Mouse (Mus musculus): Measurements from ENCODE around the gene Rrad.

Gene Rrad

DNA sequence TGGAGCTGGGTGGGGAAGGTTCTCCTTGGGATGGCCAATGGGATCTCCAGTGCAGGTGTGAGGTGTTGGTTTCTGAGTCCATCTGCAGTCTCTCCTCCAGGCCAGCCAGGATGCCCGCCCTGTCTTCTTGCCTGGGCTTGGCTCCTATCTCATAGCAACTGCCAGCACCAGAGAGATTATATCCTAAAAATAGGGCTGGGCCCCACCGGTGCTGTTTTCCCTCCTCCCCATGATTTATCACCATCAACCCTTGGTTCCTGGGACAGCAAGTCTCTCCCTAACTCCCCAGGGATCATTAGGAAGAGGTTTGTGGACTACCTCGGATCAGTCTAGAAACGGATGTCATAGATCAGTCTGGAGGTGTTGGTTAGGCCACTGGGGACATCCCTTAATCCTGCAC is 18.0 kb downstream of the Rrad start:
- no peak for DNase-seq (ENCODE audit: low spot score in 2 of 2)

DNA sequence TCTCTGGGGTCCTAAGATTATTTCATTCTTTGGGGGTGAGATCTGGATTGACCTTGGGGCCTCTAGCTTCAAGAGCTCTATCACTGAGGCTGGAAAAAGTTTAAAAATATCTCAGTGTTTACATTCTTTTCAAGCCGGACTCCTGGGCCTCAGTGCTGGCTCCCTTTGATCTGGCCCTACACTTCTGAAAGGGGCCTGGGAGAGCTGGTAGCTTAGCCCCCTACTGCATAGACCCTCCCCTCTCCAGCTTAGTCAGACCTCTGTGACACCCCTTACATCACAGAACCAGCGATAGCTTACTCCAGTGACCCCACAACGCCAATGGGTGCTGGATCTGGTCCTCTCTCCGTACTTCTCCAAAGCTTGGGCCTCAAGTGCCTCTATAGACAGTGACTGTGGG is 19.5 kb downstream of the Rrad start:
- DNase-seq (ENCODE audit: low spot score in 2 of 2) = no peak

DNA sequence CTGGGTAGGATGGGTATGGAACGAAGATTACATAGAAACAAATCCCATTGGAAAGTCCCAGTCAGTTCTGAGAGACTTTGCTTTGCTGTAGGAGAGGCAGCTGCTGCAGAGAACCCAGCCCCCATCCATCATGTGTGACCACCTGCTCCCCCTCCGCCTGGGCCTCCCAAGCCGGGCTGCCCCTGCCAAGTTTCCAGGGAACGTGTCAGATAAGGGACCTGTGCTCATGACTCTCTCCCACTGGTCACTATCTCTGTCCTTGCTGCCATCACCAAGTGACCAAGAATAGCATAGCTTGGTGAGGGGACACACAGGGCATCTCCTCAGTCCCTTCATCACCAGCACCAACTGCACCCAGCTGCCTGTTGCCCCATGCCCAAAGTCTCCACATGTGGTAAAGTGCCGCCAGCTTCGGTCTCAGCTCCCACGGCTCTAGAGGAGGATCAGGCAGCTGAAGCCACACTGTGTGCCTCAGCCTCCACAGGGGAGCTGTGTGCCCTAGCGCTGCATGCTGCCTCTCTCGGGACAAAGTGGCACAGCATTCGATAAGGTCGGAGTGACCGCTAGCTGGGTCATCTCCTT is 20.9 kb downstream of the Rrad start:
- no peak for DNase-seq (ENCODE audit: low spot score in 2 of 2)

DNA sequence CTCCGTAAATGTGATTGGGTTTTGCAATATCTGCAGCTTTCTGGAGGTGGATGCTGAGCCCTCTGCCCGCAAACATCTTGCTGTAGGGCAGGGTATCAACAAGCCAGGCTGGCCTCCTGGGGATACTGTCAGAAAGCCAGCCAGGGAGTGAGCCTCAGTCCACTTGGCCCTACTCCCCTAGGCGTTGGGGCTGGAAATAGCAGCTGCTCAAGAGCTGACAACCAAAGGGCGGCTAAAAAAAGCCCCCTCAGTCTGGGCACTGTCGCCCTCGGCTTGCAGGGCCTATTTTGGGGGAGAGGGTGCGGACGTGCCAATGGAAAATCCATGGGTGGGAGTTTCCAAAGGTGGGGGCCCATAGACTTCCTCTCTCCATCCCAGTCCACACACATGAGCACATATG is 21.9 kb downstream of the Rrad start:
- no peak for DNase-seq (ENCODE audit: low spot score in 2 of 2)

DNA sequence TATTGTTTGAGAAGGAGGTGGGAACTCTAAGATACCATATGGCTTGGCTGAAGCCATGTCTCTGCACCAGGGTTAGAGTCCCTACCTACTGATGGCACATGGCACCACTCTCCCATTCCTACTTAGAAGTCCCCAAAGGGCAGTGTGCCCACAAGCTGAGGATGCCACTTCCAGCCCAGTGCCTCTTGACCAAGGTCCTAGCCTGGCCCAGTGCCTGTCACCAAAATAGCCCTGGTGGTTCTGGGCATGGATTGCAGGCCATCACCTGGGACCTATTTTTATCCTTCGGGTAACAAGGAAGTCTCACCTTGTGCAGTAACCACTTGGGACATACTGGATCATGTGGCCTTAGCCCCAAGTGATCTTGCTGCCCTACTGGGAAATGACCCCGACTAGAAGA is 23.2 kb downstream of the Rrad start:
- DNase-seq (ENCODE audit: low spot score in 2 of 2) = no peak

DNA sequence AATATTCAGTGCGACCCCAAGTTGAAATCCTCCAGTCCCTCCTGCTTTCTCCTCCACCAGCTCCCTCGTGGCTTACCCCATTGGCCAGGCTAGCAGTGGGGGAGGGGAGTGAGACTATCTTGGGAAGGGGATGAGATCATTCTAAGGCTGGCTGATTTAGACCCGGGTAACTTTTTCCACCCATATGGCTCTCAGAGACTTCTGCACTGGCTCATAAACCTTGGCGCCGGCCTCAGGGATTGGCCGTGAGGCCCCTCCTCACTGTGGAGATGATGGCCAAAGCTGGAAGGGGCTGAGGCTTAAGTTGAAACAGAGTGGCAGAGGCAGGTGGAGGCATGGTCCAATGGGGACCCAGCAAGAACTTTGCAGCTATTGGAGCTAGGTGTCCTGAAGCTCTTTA is 24.8 kb downstream of the Rrad start:
- DNase-seq (ENCODE audit: low spot score in 2 of 2) = no peak

DNA sequence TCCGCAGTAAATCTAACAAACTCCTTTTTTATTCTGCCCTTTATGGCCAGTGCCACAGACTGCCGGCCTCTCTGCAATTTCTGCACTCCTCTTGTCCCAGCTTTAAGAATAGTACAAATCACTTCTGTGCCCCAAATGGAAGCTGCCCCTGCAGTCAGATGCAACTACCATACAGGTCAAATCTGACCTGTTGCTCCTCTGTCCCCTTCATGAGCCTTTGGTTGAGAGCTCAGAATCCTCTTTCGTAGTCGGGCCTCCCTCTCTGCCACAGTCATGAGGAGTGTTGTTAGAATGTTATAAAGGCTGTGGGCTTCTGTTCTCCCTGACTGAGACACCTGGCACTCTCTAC is 27.9 kb downstream of the Rrad start:
- no peak for DNase-seq (ENCODE audit: low spot score in 2 of 2)

DNA sequence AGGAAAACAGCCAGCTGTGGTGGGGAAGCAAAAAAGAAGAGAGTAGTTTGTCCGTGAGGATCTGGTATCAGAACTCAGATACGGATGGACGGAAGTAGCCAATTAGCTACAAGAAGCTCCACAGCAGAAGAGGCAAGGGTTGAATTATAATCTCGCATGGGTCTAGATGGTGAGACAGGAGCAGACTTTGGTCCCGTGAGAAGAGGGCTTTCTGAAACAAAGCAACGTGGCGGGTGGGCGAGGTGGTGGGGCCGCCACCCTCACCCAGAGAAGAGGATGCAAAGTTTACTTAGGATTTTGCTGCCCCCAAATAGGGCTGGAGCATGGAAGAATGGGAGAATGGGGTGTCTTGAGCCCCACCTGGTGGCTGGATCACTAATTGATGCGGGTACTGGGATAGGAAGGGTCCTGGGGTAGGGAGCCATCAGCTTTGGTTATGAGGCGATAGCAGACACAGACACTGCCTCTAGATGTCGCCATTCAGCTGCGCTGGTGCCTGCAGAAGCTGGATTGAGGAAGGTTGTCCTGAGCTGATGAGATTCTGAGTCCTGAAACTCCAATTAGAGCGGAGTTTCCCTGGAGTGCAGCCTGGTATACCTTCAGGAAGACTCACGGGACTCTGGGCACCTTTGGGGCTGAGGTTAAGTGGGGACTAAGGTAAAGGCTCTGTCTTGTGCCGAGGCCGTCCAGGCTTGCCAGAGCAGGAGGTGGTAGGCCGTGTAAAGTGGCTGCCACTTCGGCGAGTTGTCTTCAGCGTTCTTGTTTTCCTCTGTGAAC is 28.5 kb downstream of the Rrad start:
- peak; percentile 34 to 78 for DNase-seq (ENCODE audit: low spot score in 2 of 2)

DNA sequence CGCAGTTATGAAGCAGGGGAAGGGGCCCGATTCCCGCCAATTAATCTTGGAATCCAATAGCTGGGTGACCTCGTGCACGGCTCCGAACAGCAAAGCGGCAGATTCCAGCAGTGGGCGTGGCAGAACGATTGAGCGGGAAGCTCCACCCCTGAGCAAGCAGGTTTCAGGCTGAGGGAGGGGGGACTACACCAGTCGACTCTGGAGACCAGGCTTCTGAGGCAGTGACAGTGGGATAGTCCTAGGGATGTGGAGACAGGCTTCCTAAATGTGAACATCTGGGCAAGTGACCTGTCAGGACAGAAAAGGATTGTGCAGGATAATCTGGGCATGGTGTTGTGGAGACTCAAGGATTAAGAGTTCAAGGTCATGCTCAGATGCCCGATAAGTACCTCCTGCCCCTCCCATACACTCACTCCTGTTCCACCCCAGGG is 29.2 kb downstream of the Rrad start:
- no peak for DNase-seq (ENCODE audit: low spot score in 2 of 2)

DNA sequence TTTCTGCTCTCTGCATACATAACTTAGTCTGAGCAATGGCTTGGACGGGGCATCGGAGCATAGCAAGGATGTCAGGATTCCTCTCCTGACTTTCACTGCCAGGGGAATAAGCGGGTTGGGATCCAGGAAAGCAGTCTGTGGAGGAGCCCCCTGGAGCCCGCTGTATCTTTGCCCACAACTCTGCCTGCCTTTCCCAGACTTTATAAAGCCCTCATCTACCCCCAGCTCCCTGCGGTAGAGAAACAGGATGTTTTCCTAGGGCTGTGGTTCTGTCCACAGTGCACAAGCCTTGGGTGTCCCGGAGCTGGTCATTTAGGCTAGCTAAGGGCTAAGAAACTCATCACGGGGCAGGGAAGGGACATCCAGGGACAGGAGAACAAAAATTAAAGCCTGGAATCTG is 29.7 kb downstream of the Rrad start:
- DNase-seq (ENCODE audit: low spot score in 2 of 2) = no peak

DNA sequence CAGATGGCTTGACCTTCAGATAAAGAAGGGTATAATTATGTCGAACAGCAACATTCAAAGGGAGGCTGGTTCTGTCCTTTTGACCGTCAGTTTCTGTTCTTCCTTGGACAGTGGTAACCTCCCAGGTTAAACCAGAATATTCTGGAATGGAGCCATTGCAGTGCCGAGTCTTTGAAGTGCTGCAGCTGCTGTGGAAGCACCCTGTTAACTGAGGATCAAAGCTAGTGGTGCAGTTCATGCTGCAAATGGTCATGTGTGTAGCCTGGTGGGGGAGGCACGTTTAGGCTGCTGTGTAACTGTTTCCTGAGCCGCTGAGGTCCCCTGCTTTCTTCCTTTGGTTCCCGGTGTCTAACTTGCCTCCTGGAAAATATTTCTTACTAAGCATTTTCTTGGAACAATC is 32.6 kb downstream of the Rrad start:
- no peak for DNase-seq (ENCODE audit: low spot score in 2 of 2)

DNA sequence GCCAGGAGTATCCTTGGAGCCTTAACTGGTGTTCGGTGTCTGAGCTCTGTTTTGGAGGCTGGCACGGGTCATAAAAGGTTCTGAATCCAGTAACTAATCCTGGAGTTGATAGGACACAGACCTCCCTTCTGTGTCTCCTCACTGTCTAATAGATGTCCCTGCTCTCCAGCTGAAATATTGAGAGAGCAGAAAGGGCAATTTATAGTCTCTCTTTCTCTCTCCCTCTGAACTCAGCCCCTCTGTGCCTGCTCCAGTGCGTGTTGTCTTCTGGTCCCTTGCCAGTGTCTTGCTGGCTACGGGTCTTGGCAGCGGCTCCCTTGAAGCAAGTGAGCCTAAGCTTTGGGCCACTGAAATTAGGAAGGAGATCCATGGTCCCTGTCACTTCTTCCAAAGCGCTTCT is 33.5 kb downstream of the Rrad start:
- DNase-seq (ENCODE audit: low spot score in 2 of 2) = no peak

DNA sequence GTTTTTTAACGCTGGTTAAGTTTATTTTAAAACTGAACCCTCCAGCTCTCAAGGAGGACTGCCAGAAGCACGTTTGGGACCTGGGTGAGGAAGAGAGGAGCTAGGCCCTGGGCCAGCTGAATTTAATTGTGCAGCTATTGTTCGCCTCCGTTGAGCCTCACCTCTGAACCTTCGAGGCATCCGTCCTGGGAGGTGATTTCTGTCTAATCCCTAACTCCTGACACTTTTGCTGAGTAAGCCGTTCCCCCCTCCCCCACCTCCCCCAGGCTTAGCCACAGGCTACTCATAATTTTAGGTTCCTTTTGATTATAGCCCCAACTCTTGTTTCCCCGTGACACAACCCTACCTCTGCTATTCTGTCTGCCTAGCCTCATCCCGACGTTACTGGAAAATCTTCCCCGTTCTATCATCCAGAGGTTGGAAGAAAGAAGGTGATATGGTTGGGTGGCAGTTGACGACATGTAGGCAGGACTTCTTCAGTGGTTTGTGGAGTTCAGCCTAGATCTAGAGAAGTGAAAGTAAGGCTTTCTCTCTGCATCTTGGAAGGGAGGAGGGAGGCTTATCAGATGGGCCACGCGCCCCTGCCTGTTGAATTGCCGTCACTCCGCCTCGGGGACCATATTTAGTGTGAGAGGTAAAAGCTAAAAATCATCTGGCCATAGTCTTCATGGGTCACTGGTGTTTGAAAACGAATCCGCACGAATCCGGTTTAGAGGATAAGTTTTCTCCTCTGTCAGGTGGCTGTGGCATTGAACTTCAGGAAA is 35.2 kb downstream of the Rrad start:
- peak in 1 of 2 experiments; percentile 37 for DNase-seq (ENCODE audit: low spot score in 2 of 2)

DNA sequence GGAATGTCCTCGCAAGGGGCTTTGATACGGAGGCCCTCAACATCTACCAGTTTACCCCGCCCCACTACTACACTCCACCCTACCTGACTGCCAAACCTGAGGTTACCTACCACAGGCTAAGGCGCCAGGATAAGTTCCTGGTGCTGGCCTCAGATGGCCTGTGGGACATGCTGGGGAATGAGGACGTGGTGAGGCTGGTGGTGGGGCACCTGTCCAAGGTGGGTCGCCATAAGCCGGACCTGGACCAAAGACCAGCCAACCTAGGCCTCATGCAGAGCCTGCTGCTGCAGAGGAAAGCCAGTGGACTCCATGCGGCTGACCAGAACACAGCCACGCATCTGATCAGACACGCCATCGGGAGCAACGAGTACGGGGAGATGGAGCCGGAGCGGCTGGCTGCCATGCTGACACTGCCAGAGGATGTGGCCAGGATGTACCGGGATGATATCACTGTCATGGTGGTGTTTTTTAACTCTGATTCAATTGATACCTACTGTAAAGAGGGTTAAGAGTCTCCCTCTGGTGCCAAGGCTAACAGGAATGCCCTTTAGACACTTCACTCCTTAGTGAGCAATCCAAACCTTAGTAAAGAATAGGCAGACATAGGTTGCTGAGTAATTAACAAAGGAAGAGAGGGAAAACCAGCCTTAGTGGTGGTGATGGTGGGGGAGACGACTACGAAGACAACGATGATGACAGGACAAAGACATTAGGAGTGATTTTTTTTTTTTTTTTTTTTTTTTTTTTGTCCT is 36.3 kb downstream of the Rrad start:
- no peak for DNase-seq (ENCODE audit: low spot score in 2 of 2)

DNA sequence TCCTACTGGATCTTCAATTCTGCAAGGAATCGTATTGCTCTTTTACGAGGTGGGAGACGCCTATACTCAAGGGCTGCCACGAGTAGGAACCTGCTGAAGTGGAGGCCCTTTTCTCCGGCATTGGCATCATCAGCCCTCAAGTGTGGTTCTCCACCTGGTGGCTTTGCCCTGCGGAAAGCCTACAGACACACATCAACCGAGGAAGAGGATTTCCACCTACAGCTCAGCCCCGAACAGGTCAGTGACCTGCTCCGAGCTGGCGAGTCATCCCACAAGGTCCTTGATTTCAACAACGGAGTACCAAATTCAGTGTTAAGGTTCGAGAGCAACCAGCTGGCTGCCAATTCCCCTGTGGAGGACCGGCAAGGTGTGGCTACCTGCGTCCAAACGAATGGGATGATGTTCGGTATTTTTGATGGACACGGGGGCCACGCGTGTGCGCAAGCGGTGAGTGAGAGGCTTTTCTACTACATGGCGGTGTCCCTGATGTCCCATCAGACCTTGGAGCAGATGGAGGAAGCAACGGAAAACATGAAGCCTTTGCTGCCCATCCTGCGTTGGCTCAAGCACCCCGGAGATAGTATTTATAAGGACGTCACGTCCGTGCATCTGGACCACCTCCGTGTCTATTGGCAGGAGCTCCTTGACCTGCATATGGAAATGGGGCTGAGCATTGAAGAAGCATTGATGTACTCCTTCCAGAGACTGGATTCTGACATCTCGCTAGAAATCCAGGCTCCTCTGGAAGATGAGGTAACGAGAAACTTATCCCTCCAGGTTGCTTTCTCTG is 37.4 kb downstream of the Rrad start:
- no peak for DNase-seq (ENCODE audit: low spot score in 2 of 2)

DNA sequence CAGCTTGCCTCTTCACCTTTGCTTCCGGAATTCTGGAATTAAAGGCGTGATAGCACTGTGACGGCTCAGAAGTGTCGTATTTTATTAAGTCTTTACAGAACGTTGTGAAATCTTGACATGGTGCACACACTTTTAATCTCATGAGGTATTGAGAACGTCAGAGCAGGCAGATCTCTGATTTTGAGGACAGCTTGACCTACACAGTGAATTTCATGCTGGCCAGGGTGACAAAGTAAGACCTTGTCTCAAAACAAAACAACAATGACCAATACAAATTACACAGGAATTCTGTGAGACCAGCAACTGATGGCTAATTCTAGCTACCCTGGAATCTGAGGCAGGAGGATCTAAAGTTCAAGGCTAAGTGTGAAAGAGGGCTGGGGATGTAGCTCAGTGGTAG is 38.6 kb downstream of the Rrad start:
- no peak for DNase-seq (ENCODE audit: low spot score in 2 of 2)

DNA sequence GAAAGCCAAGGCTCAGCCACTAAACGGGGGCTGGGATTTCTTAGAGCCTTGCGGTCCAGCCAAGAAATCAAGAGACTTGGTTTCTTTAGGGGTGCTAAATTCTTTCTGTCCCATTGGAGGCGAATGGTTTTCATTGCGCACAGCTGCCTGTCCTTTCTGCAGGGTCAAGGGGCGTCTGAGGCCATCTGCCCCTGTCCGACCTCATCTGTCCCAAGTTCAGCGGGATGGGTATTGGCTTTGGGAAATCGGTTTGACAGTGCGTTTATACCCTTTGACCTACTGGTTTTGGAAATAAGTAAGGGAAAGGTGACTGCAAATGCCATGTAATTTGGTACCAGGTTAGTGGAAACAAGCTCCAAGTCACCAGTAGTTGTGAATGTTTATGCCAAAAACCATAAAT is 39.3 kb downstream of the Rrad start:
- no peak for DNase-seq (ENCODE audit: low spot score in 2 of 2)

DNA sequence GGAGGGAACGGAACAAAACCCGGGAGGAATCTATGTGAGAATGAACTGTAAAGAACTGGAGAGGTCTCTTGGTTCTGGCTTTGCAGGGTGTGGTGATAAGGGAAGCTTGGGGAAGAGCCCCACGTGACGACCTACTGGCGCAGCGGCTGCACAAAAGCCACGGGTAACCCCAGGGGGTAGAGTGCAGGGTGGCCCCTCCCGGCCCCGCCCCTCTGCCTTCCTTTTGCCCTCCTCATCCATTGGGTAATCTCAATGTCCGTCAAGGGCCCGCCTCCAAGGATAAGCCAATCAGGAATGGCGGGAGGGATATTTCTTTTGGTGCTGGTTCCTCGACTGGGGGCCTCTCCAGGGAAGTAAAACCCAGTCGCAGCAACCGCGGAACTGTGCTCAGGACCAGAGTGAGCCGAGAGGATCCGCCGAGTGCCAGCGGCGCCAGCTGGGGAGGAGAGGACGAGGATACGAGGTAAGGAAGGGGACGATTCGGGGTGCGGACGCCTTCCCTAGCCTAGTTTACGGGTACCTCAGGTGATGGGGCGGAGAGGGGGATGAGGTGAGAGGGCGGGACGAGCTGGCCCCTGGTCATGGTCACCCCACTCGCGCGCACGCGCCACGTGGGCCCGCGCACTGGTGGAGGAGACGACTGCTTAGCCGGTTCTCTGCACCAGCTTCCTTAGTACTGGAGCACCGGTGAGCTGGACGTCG is 39.8 kb downstream of the Rrad start, which contains the start of gene Pdp2:
TSS of gene Pdp2 (plus strand) at position 319 of the 702 bp plus-strand sequence.
- DNase-seq (ENCODE audit: low spot score in 2 of 2) = peak; percentile 79 to 85

DNA sequence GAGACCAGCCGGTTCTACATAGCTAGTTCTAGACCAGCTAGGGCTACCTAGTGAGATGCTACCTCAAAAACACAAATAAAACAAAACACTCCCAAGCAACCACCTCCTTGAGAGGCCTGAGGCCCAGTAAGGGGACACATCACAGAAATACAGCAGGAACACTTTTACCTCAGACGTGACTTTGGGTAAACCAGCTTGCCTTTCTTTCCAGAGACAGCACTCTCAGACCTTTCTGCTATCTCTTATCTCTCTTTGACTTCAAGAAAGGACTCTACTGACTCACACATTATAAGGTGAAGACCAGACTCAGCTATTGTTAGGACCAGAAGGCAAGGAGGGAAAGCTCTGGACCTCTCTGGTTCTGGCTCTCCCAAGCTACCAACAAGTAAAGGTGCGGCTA is 40.8 kb downstream of the Rrad start:
- no peak for DNase-seq (ENCODE audit: low spot score in 2 of 2)

DNA sequence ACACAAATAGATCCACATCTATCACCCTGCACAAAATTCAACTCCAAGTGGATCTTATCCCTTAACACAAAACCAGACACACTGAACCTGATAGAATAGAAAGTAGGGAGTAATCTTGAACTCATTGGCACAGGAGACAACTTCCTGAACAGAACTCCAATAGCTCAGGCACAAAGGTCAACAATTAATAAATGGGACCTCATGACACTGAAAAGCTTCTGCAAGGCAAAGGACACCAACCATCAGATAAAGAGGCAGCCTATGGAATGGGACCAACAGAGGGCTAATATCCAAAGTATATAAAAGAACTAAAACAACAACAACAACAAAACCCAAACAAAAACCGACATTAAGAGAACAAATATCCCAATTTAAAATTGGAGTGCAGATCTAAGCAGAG is 46.6 kb downstream of the Rrad start:
- no peak for DNase-seq (ENCODE audit: low spot score in 2 of 2)

Measured in spleen, postnatal 10 days (tissue).